Mouse (Mus musculus): ENCODE data around the gene Rftn1.

- TF ChIP-seq POLR2A (IDR thresholded peaks at IDR 0.05; ENCODE audit: control insufficient read depth, low read depth, low read length) (no peak), CTCF (IDR thresholded peaks at IDR 0.05; ENCODE audit: control insufficient read depth, insufficient read depth, insufficient replicate concordance, low read depth, low read length) (no peak)
These were observed 8.8 kb upstream of the Rftn1 start for GRCm38 (mm10) chr17:50199075-50199850.
